Mouse (Mus musculus): ENCODE results near the gene Dhrs1.

The Dhrs1 gene

GRCm38 (mm10) chr14:55721076-55721475, 24.4 kb downstream of the Dhrs1 start:
- DNase-seq, result peak; percentile 63

GRCm38 (mm10) chr14:55720666-55721065, 24.8 kb downstream of the Dhrs1 start:
- DNase-seq, result no peak

- no peak for DNase-seq
Measured at GRCm38 (mm10) chr14:55719737-55720136, 25.8 kb downstream of the Dhrs1 start.

- DNase-seq, result peak; percentile 78
Measured at GRCm38 (mm10) chr14:55716884-55717283, 28.6 kb downstream of the Dhrs1 start.

- peak; percentile 47 for DNase-seq
Measured at GRCm38 (mm10) chr14:55716271-55716670, 29.2 kb downstream of the Dhrs1 start.

GRCm38 (mm10) chr14:55714893-55715292, 30.6 kb downstream of the Dhrs1 start:
- no peak for DNase-seq

- DNase-seq, result no peak
Measured at GRCm38 (mm10) chr14:55713729-55714122, 31.8 kb downstream of the Dhrs1 start, which contains the start of gene Tgm1. TSS of gene Tgm1 (minus strand) at chr14:55713926.

- peak; percentile 77 for DNase-seq
Measured at GRCm38 (mm10) chr14:55713007-55713728, 32.3 kb downstream of the Dhrs1 start.

- no peak for DNase-seq
Measured at GRCm38 (mm10) chr14:55711786-55712185, 33.7 kb downstream of the Dhrs1 start.

- DNase-seq, result no peak
Measured at GRCm38 (mm10) chr14:55709509-55709908, 36.0 kb downstream of the Dhrs1 start.

GRCm38 (mm10) chr14:55707397-55707796, 38.1 kb downstream of the Dhrs1 start:
- DNase-seq, result no peak

GRCm38 (mm10) chr14:55706051-55706600, 39.4 kb downstream of the Dhrs1 start:
- no peak for DNase-seq

- DNase-seq, result no peak
Measured at GRCm38 (mm10) chr14:55702761-55703160, 42.7 kb downstream of the Dhrs1 start.

GRCm38 (mm10) chr14:55701131-55701530, 44.4 kb downstream of the Dhrs1 start:
- no peak for DNase-seq

GRCm38 (mm10) chr14:55697226-55697625, 48.3 kb downstream of the Dhrs1 start:
- DNase-seq, result no peak

GRCm38 (mm10) chr14:55689433-55689832, 56.1 kb downstream of the Dhrs1 start:
- no peak for DNase-seq

Data from kidney, postnatal 14 days (tissue).